Mouse (Mus musculus): ENCODE data around the gene Zic3. TPM values are rescaled to one million over a fixed set of nuclear protein-coding genes. Genes with fewer than 3 reads are reported as not detected.

Gene Zic3
- polyA plus RNA-seq, 1 experiment from 2014 or later, result not detected

- H3K36me3 ChIP-seq (ENCODE audit: insufficient read depth), result no peaks in the 10 kb centered on the region
- DNase-seq (no peak), ATAC-seq (ENCODE audit: insufficient read depth) (no peak)
- H3K9ac ChIP-seq, result no peak overlapping the region
- no peaks in the 10 kb centered on the region for H3K9me3 ChIP-seq (ENCODE audit: low read depth, low read length)
- no peak overlapping the region for H3K4me2 ChIP-seq
- WGBS, result 61% methylated on average over 3 of the region's 3 CpGs
- no peaks in the 10 kb centered on the region for H3K4me1 ChIP-seq (ENCODE audit: insufficient read depth)
- H3K27ac ChIP-seq (ENCODE audit: low read depth), result no peak overlapping the region
- no peak for TF ChIP-seq CTCF (IDR thresholded peaks at IDR 0.05; ENCODE audit: low read depth)
- H3K4me3 ChIP-seq (ENCODE audit: low read depth, low read length), result no peak overlapping the region
- H3K27me3 ChIP-seq (ENCODE audit: insufficient read depth, low read length), result peaks cover 32% of the 10 kb centered on the region
These were observed 19.4 kb downstream of the Zic3 start for GRCm38 (mm10) chrX:58041865-58042264.

GRCm38 (mm10) chrX:58042512-58042911, 20.0 kb downstream of the Zic3 start:
- no peaks in the 10 kb centered on the region for H3K4me1 ChIP-seq (ENCODE audit: insufficient read depth)
- WGBS, result 77% methylated on average over 4 of the region's 4 CpGs
- ATAC-seq (ENCODE audit: insufficient read depth), result no peak
- no peak for DNase-seq
- H3K9ac ChIP-seq, result no peak overlapping the region
- no peak for TF ChIP-seq CTCF (IDR thresholded peaks at IDR 0.05; ENCODE audit: low read depth)
- H3K36me3 ChIP-seq (ENCODE audit: insufficient read depth), result no peaks in the 10 kb centered on the region
- no peak overlapping the region for H3K4me2 ChIP-seq
- H3K27me3 ChIP-seq (ENCODE audit: insufficient read depth, low read length), result peaks cover 26% of the 10 kb centered on the region
- H3K9me3 ChIP-seq (ENCODE audit: low read depth, low read length), result no peaks in the 10 kb centered on the region
- H3K4me3 ChIP-seq (ENCODE audit: low read depth, low read length), result no peak overlapping the region
- no peak overlapping the region for H3K27ac ChIP-seq (ENCODE audit: low read depth)

Measured in lung, embryonic 14.5 days (tissue).